Mouse (Mus musculus) small intestine, adult 2 months (tissue): Measurements from ENCODE around the gene Cdh23.

ENCODE experiments used
- CTCF ChIP-seq: fragments of 200-500 bp; IDR thresholded peaks from 2 replicates; pipeline ENCODE4 v1.5.1; 2012; ENCODE audit warnings: low read depth, mild to moderate bottlenecking, control low read depth, inconsistent platforms, low read length, moderate library complexity, mixed read lengths; ENCODE audit not compliant: insufficient replicate concordance, insufficient read length; ENCODE audit errors: extremely low read depth
- POLR2A ChIP-seq: fragments of 200-500 bp; IDR thresholded peaks from 2 replicates; pipeline ENCODE4 v1.6.1; 2012; ENCODE audit warnings: low read depth, mild to moderate bottlenecking, control low read depth, inconsistent platforms, low read length, moderate library complexity

GRCm38 (mm10) chr10:60463953-60464647 is 232.2 kb downstream of the Cdh23 start:
- TF ChIP-seq CTCF (no peak), POLR2A (no peak)
